Comparison of ENCODE assay signal across 12 mouse cellular contexts in genomic region chr7:80661082-80661481, GRCm38 (mm10). TPM values are rescaled to one million over a fixed set of nuclear protein-coding genes. Genes with fewer than 3 reads are reported as not detected.
DNase-seq lines count a peak whose midpoint lies in the region; ATAC-seq and TF ChIP-seq lines count a peak whose summit lies in the region.
"Had no signal": no experiment of that assay in that cellular context is flagged by ENCODE, and none has a peak within 500 bp of the region (broad histone marks: within the 10 kb centered on the region; RNA-seq: fewer than 3 reads in every experiment).

No protein-coding gene starts in this region.

- H3K27me3 ChIP-seq in forebrain, postnatal 0 days (ENCODE audit: insufficient read depth, low read length), result no peaks in the 10 kb centered on the region
- H3K27me3 ChIP-seq in liver, embryonic 16.5 days (ENCODE audit: control insufficient read depth, insufficient read depth, low read depth, low read length), result no peaks in the 10 kb centered on the region

- TF ChIP-seq CTCF in gastrocnemius, adult 2 months (IDR thresholded peaks at IDR 0.05), result no peak
- no peak for TF ChIP-seq CTCF in left cerebral cortex, adult 2 months (IDR thresholded peaks at IDR 0.05)
- TF ChIP-seq CTCF in forebrain, postnatal 0 days (IDR thresholded peaks at IDR 0.05; ENCODE audit: low read depth), result no peak

- H3K27ac ChIP-seq in gastrocnemius, adult 2 months, result peak overlapping the region; percentile 77
- H3K27ac ChIP-seq in left cerebral cortex, adult 2 months, result peak overlapping the region; percentile 33; the same call in 1 of the 2 replicates
- H3K27ac ChIP-seq in forebrain, postnatal 0 days (ENCODE audit: low read depth, low read length), result peak overlapping the region; percentile 47
- H3K27ac ChIP-seq in liver, embryonic 16.5 days (ENCODE audit: low read length), result no peak overlapping the region
- H3K27ac ChIP-seq: embryonic facial prominence, embryonic 10.5 days had no signal

- no peak overlapping the region for H3K4me3 ChIP-seq in gastrocnemius, adult 2 months
- H3K4me3 ChIP-seq in left cerebral cortex, adult 2 months, result no peak overlapping the region
- H3K4me3 ChIP-seq in forebrain, postnatal 0 days (ENCODE audit: low read depth, low read length), result no peak overlapping the region
- no peak overlapping the region for H3K4me3 ChIP-seq in liver, embryonic 16.5 days (ENCODE audit: low read depth, low read length)
- H3K4me3 ChIP-seq: embryonic facial prominence, embryonic 10.5 days had no signal

- intact Hi-C loops in gastrocnemius, adult 2 months (cut with DNase I), result no loop called here
- intact Hi-C loops in left cerebral cortex, adult 2 months (cut with DNase I), result no loop called here

- no peak overlapping the region for H3K9ac ChIP-seq in forebrain, postnatal 0 days
- H3K9ac ChIP-seq in liver, embryonic 16.5 days (ENCODE audit: low read depth, low read length), result no peak overlapping the region

- ATAC-seq in forebrain, postnatal 0 days, result peak; percentile 80
- ATAC-seq in liver, embryonic 16.5 days (ENCODE audit: low read depth), result 0 out of 2 replicates have a peak, but pooled peaks have one; percentile 21

- no peaks in the 10 kb centered on the region for H3K9me3 ChIP-seq in forebrain, postnatal 0 days (ENCODE audit: low read length)
- H3K9me3 ChIP-seq in liver, embryonic 16.5 days (replicated peaks; ENCODE audit: control insufficient read depth, low read length), result no peaks in the 10 kb centered on the region
- H3K9me3 ChIP-seq: embryonic facial prominence, embryonic 10.5 days; G1E had no signal

- peaks cover 11% of the 10 kb centered on the region for H3K4me1 ChIP-seq in forebrain, postnatal 0 days (ENCODE audit: insufficient read depth)
- H3K4me1 ChIP-seq in liver, embryonic 16.5 days (ENCODE audit: control insufficient read depth, low read depth, low read length), result peaks cover 13% of the 10 kb centered on the region

- no peak for DNase-seq in gastrocnemius, adult 2 months
- no peak for DNase-seq in gastrocnemius, adult 8-10 months (ENCODE audit: low spot score in 2 of 2)
- no peak for DNase-seq in left cerebral cortex, adult 2 months (ENCODE audit: extremely low spot score in 1 of 2, low spot score in 2 of 2)
- no peak for DNase-seq in left cerebral cortex, adult 8-10 months (ENCODE audit: low spot score in 2 of 2)
- DNase-seq in forebrain, postnatal 0 days, result no peak
- no peak for DNase-seq in embryo, embryonic 10 days (ENCODE audit: low spot score)
- no peak for DNase-seq in left cerebral cortex, adult 9 months (ENCODE audit: low spot score in 2 of 2)
- DNase-seq: B cell, adult 2 months; kidney, adult 18-20 months had no signal

- 50% methylated on average over 4 of the region's 4 CpGs for WGBS in forebrain, postnatal 0 days
- 32% methylated on average over 4 of the region's 4 CpGs for WGBS in liver, embryonic 16.5 days (ENCODE audit: insufficient replicate concordance)

- H3K36me3 ChIP-seq in forebrain, postnatal 0 days (ENCODE audit: insufficient read depth), result 0 out of 2 replicates have a peak, but pooled peaks cover 4% of the 10 kb centered on the region
- H3K36me3 ChIP-seq in liver, embryonic 16.5 days (ENCODE audit: control insufficient read depth, insufficient read depth), result no peaks in the 10 kb centered on the region
- H3K36me3 ChIP-seq: embryonic facial prominence, embryonic 10.5 days had no signal

- no peak overlapping the region for H3K4me2 ChIP-seq in forebrain, postnatal 0 days (ENCODE audit: low read depth)
- H3K4me2 ChIP-seq in liver, embryonic 16.5 days (ENCODE audit: low read depth, low read length), result no peak overlapping the region

RNA-seq across cellular contexts. Expression of gene Crtc3, which starts 27.6 kb away (rescaled TPM):
- 10 to 100 TPM; 12.0 to 13.1 TPM for total RNA-seq in gastrocnemius, adult 2 months (2021)
- total RNA-seq in gastrocnemius, adult 8-10 months (2022), result 10 to 100 TPM in 3 of 4 experiments, 1 to 10 TPM in 1; 8.9 to 11.6 (median 11.4) TPM
- 10 to 100 TPM; 14.9 to 16.5 TPM for total RNA-seq in left cerebral cortex, adult 2 months (2021)
- total RNA-seq in left cerebral cortex, adult 8-10 months (2022), result 10 to 100 TPM; 14.8 to 15.7 (median 15.5) TPM
- 14.8 and 17.8 TPM in 2 replicates for total RNA-seq in forebrain, postnatal 0 days (2014; rRNA removed)
- polyA plus RNA-seq in forebrain, postnatal 0 days (2015; fragmentation: Nextera tagmentation; extraction: Ambion mirVana), result 10.6 and 14.2 TPM in 2 replicates
- polyA plus RNA-seq in liver, embryonic 16.5 days (2015; fragmentation: Nextera tagmentation; extraction: Ambion mirVana), result 3.7 and 4.3 TPM in 2 replicates
